Comparison of ENCODE assay signal across 8 mouse cellular contexts in the genomic region with DNA sequence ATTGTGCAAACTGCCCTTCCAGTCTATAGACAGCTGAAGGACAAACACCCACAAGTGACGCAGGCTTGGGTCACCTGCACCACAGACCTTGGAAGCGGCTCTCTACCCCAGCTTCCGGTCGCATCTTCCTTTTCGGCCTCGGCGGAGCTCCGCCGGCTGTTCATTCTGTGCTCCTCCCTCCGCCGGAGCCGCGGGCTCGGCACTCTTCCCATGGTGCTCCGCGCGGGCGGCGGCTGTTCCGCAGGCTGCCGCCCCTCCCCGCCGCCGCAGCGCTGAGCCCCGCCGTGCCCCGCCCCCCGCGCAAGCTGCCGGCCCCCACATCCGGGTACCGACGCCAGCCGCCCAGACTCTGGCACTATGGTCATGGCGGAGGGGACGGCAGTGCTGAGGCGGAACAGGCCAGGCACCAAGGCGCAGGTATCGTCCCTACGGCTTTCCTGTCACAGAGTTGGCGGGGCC. TPM values are rescaled to one million over a fixed set of nuclear protein-coding genes. Genes with fewer than 3 reads are reported as not detected.
DNase-seq lines count a peak whose midpoint lies in the region; ATAC-seq lines count a peak whose summit lies in the region.

TSS of gene Mob4 (plus strand) at position 289 of the 459 bp plus-strand sequence.

- peaks cover 44% of the 10 kb centered on the region for H3K79me2 ChIP-seq in macrophage (ENCODE audit: inconsistent target)

- H3K4me2 ChIP-seq in hindbrain, embryonic 16.5 days (ENCODE audit: low read length) = peak within 1 kb of the TSS; percentile 65

- peak; percentile 98 for ATAC-seq in hindbrain, embryonic 16.5 days

- H3K9me3 ChIP-seq in hindbrain, embryonic 16.5 days (ENCODE audit: control insufficient read depth, low read length) = no peaks in the 10 kb centered on the region

- peak within 1 kb of the TSS; percentile 98 for H3K27ac ChIP-seq in hindbrain, embryonic 16.5 days (ENCODE audit: low read depth, low read length)
- peak within 1 kb of the TSS; percentile 50 for H3K27ac ChIP-seq in macrophage

- peak; percentile 91 for DNase-seq in T-cell, adult 2 months (ENCODE audit: low spot score)
- DNase-seq in cerebellum, postnatal 36 days = peak; percentile 94 to 97
- peak; percentile 91 for DNase-seq in gastrocnemius, adult 18-20 months (ENCODE audit: low spot score)
- DNase-seq in left cerebral cortex, adult 18-20 months (ENCODE audit: low spot score in 2 of 2) = peak; percentile 94 to 96
- peak; percentile 93 for DNase-seq in right cerebral cortex, adult 18-20 months
- DNase-seq in urinary bladder, postnatal 10 days (ENCODE audit: low spot score) = peak; percentile 85

- H3K27me3 ChIP-seq in hindbrain, embryonic 16.5 days (replicated peaks; ENCODE audit: control insufficient read depth, insufficient read depth, low read length) = no peaks in the 10 kb centered on the region

- peaks cover 14% of the 10 kb centered on the region for H3K4me1 ChIP-seq in hindbrain, embryonic 16.5 days (ENCODE audit: control insufficient read depth, insufficient read depth, low read depth, low read length)

- peak within 1 kb of the TSS; percentile 100 for H3K9ac ChIP-seq in hindbrain, embryonic 16.5 days (ENCODE audit: low read depth, low read length)

- no peaks in the 10 kb centered on the region for H3K36me3 ChIP-seq in hindbrain, embryonic 16.5 days (ENCODE audit: control insufficient read depth, insufficient read depth, low read length)
- H3K36me3 ChIP-seq in macrophage (ENCODE audit: inconsistent target) = no peaks in the 10 kb centered on the region

- WGBS in hindbrain, embryonic 16.5 days = under 1% methylated on average over 36 of the region's 42 CpGs
- WGBS in macrophage (ENCODE audit: missing documents) = under 1% methylated on average over 41 of the region's 42 CpGs

- peak within 1 kb of the TSS; percentile 100 for H3K4me3 ChIP-seq in hindbrain, embryonic 16.5 days (ENCODE audit: low read length)
- peak within 1 kb of the TSS; percentile 73 for H3K4me3 ChIP-seq in macrophage (ENCODE audit: inconsistent target)

RNA-seq across cellular contexts. Expression of gene Mob4, which starts in this region (rescaled TPM):
- 10 to 100 TPM; 37.8 to 38.0 TPM for total RNA-seq in gastrocnemius, adult 18-20 months (2021)
- polyA plus RNA-seq in hindbrain, embryonic 16.5 days (2015; fragmentation: Nextera tagmentation; extraction: Ambion mirVana) = 158 and 160 TPM in 2 replicates
- 10 to 100 TPM; 55.3 to 59.4 TPM for total RNA-seq in left cerebral cortex, adult 18-20 months (2021)
- 100 to 1,000 TPM in 13 of 26 experiments, 10 to 100 TPM in 13; 52.3 to 128 (median 100) TPM for total RNA-seq in macrophage (2018; cell fraction: chromatin; rRNA removed)
- total RNA-seq in macrophage (2018; cell fraction: cytosol; rRNA removed) = 10 to 100 TPM; 20.6 to 36.0 (median 29.2) TPM
- total RNA-seq in macrophage (2018; cell fraction: nucleus; rRNA removed) = 10 to 100 TPM; 31.7 to 89.0 (median 48.4) TPM
- polyA plus RNA-seq in macrophage (2018) = 32.8 to 41.0 TPM (median 37.8 TPM) in 3 replicates

Comparison
In these comparisons a context has a peak if more than half of its experiments do, and no peak if none do; other contexts are left out.
1. Peak in every context shown above with its lines: DNase-seq, ATAC-seq, H3K4me3 ChIP-seq and H3K27ac ChIP-seq.